Mouse (Mus musculus): ENCODE data around the gene Dbp.

DNA sequence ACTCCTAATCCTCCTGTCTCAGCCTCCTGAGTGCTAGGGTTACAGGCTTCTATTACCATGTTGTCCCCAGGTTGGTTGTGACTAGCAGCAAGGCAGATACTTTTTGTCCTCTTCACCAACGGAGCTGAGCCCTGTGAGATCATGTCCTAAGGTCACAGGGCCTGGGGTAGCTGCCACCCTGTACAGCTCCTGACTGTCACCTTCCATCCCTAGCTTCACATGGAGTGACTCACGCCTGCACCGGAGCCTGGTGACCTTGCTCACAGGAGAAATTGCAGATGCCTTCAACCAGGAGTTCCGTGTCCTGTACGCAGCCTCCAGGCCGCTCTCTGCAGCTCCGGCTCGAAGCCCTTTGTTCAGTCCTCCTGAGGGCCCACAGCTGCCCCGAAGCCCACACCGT lies 21.5 kb downstream of the Dbp start:
- no peak for TF ChIP-seq CTCF (conservative IDR thresholded peaks at IDR 0.05; ENCODE audit: low read length)
- no peak for TF ChIP-seq POU5F1 (IDR thresholded peaks at IDR 0.05; ENCODE audit: borderline replicate concordance, low read length)
- TF ChIP-seq NANOG (IDR thresholded peaks at IDR 0.05; ENCODE audit: borderline replicate concordance, low read length), result no peak
